Mouse (Mus musculus): ENCODE measurements around the gene 4933406M09Rik. TPM values are rescaled to one million over a fixed set of nuclear protein-coding genes. Genes with fewer than 3 reads are reported as not detected.

4933406M09Rik gene
- total and polyA plus RNA-seq, 3 experiments: not detected

DNA sequence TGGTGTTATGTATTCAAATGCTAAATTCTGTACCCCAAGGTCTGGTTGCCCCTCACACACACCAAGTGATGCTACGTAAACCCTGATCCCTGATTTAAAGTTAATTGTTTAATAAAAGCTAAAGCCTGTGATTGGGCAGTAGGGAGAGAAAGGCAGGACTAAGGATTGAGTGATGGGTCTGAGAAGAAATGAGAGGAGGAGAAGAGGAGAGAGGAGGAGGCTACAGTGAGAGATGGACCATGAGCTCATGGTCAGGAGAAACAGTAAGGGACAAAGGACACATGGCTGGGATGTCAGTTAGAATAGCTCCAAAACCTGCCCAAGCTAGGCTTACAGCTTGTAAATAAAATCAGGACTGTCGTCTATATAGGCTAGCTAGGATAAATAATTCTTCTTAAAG lies 4.7 kb upstream of the 4933406M09Rik start:
- peaks cover 2 to 6% of the 10 kb centered on the region in 2 experiments for H3K27me3 ChIP-seq (ENCODE audit: control insufficient read depth in 1 of 2, insufficient read depth in 2 of 2, low read length in 2 of 2)
- no peaks in the 10 kb centered on the region for H3K9me3 ChIP-seq (replicated peaks; ENCODE audit: insufficient read depth, low read length)
- no peak overlapping the region for H3K9ac ChIP-seq (ENCODE audit: control insufficient read depth, low read depth, low read length, poor library complexity, severe bottlenecking)
- DNase-seq (ENCODE audit: low read depth, low spot score): no peak
- TF ChIP-seq UBTF (IDR thresholded peaks at IDR 0.05; ENCODE audit: borderline replicate concordance, insufficient read depth, low read depth, low read length): no peak
- no peak for TF ChIP-seq CTCF (IDR thresholded peaks at IDR 0.05 in 2 of 3, conservative IDR thresholded peaks at IDR 0.05 in 1 of 3; ENCODE audit: control insufficient read depth in 1 of 3, insufficient read depth in 1 of 3, low read depth in 2 of 3, low read length in 3 of 3, poor library complexity in 1 of 3, severe bottlenecking in 1 of 3)
- TF ChIP-seq GABPA (IDR thresholded peaks at IDR 0.05; ENCODE audit: low read depth, low read length): no peak
- TF ChIP-seq ETS1 (IDR thresholded peaks at IDR 0.05; ENCODE audit: low read depth, low read length): no peak
- H3K27ac ChIP-seq (ENCODE audit: control insufficient read depth, low read depth, low read length): no peak overlapping the region
- no peak overlapping the region for H3K4me3 ChIP-seq (ENCODE audit: control insufficient read depth in 1 of 2, insufficient read depth in 1 of 2, low read depth in 2 of 2, low read length in 2 of 2)
- no peaks in the 10 kb centered on the region for H3K36me3 ChIP-seq (ENCODE audit: control insufficient read depth in 1 of 2, insufficient read depth in 2 of 2, low read length in 2 of 2)
- no peaks in the 10 kb centered on the region for H3K4me1 ChIP-seq (ENCODE audit: control insufficient read depth in 1 of 2, insufficient read depth in 2 of 2, low read length in 2 of 2)
- H3K79me2 ChIP-seq (ENCODE audit: control insufficient read depth, insufficient read depth, low read length, poor library complexity): no peaks in the 10 kb centered on the region

DNA sequence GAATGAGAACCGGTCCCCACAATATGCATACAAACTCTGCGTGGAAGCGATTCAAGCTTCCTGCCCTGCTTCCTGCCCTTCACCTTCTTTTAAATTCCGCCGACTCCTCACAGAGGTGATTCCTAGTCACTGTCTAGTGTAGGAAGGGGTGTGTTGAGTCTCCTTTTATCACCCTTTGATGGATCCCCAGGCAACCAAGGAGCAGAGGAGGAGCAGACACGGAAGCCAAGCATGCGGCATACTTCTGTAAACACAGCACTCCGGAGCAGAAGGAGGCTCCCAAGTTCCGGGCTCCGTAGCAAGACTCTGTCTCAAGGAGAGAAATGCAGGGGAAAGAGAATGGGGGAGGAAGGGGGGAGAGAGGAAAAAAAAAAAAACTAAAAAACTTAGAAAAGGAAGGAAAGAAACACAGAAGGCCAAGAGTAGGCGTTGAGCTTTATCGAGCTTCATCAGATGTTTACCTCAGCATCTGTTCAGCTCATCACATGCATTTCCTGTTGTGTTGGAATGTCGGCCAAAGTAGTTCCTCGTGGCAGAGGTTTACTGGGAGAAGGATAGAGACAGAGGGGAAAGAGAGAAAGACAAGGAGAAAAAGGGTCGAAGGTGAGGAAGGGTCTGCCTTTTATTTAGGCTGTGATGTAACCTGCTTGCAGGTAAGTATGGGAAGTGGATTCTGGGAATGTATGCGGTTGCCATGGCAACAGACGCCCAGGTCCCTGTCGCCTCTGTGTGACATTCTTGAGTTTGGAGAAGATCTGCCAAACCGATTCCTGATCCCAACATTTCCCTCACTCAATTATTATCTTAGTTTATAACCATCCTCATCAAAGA lies 3.7 kb upstream of the 4933406M09Rik start:
- Histone ChIP-seq H3K36me3 (ENCODE audit: control insufficient read depth in 1 of 2, insufficient read depth in 2 of 2, low read length in 2 of 2) (no peaks in the 10 kb centered on the region), H3K4me3 (ENCODE audit: control insufficient read depth in 1 of 2, insufficient read depth in 1 of 2, low read depth in 2 of 2, low read length in 2 of 2) (no peak overlapping the region), H3K27ac (ENCODE audit: control insufficient read depth, low read depth, low read length) (no peak overlapping the region), H3K9me3 (replicated peaks; ENCODE audit: insufficient read depth, low read length) (no peaks in the 10 kb centered on the region), H3K4me1 (ENCODE audit: control insufficient read depth in 1 of 2, insufficient read depth in 2 of 2, low read length in 2 of 2) (no peaks in the 10 kb centered on the region), H3K9ac (ENCODE audit: control insufficient read depth, low read depth, low read length, poor library complexity, severe bottlenecking) (no peak overlapping the region), H3K27me3 (ENCODE audit: control insufficient read depth in 1 of 2, insufficient read depth in 2 of 2, low read length in 2 of 2) (peaks cover 2 to 6% of the 10 kb centered on the region in 2 experiments), H3K79me2 (ENCODE audit: control insufficient read depth, insufficient read depth, low read length, poor library complexity) (no peaks in the 10 kb centered on the region)
- no peak for TF ChIP-seq MYC (IDR thresholded peaks at IDR 0.05; ENCODE audit: low read depth, low read length)
- TF ChIP-seq POLR2AphosphoS2 (IDR thresholded peaks at IDR 0.05; ENCODE audit: low read length): no peak
- TF ChIP-seq CHD2 (IDR thresholded peaks at IDR 0.05; ENCODE audit: low read length): no peak
- no peak for TF ChIP-seq RAD21 (IDR thresholded peaks at IDR 0.05; ENCODE audit: low read depth, low read length)
- TF ChIP-seq E2F4 (IDR thresholded peaks at IDR 0.05; ENCODE audit: borderline replicate concordance, low read depth, low read length): no peak
- TF ChIP-seq MXI1 (IDR thresholded peaks at IDR 0.05; ENCODE audit: low read depth, low read length): no peak
- TF ChIP-seq NELFE (IDR thresholded peaks at IDR 0.05; ENCODE audit: low read depth, low read length): no peak
- TF ChIP-seq TCF12 (IDR thresholded peaks at IDR 0.05; ENCODE audit: low read depth, low read length): no peak
- TF ChIP-seq USF1 (IDR thresholded peaks at IDR 0.05; ENCODE audit: low read depth, low read length): no peak
- TF ChIP-seq TBP (IDR thresholded peaks at IDR 0.05; ENCODE audit: low read depth, low read length): no peak
- TF ChIP-seq CHD1 (IDR thresholded peaks at IDR 0.05; ENCODE audit: low read depth, low read length): no peak
- TF ChIP-seq POLR2A (IDR thresholded peaks at IDR 0.05; ENCODE audit: control insufficient read depth in 1 of 2, insufficient read depth in 1 of 2, low read depth in 1 of 2, low read length in 2 of 2, poor library complexity in 1 of 2): no peak
- TF ChIP-seq ETS1 (IDR thresholded peaks at IDR 0.05; ENCODE audit: low read depth, low read length): no peak
- DNase-seq (ENCODE audit: low read depth, low spot score): no peak

Measured in MEL (cell line).